Mouse (Mus musculus) embryonic facial prominence, embryonic 11.5 days (tissue): ENCODE results near the gene Lbr. TPM values are rescaled to one million over a fixed set of nuclear protein-coding genes. Genes with fewer than 3 reads are reported as not detected.

Experiments
- ATAC-seq: fragments of 200-750 bp; cut with Nextera tagmentation; replicated peaks from 2 replicates; pipeline ENCODE4 v1.8.0; 2017; ENCODE audit warnings: low read depth; ENCODE audit not compliant: insufficient number of reproducible peaks, low FRiP score, low TSS enrichment
- DNase-seq: peaks from one replicate; pipeline ENCODE4 v3.0.0-alpha.2; 2015; ENCODE audit warnings: low spot score
- H3K27ac ChIP-seq: fragments of 300-500 bp; sonication (generic); replicated peaks from 2 replicates; pipeline ENCODE4 v1.5.1; 2014; ENCODE audit warnings: mild to moderate bottlenecking, low read depth, low read length, control low read depth
- H3K27me3 ChIP-seq: fragments of 300-500 bp; sonication (generic); 2 replicates; pipeline ENCODE4 v1.6.1; 2014; ENCODE audit warnings: mild to moderate bottlenecking, low read length, moderate library complexity, mixed read lengths; ENCODE audit not compliant: control insufficient read depth, insufficient read depth
- H3K36me3 ChIP-seq: fragments of 300-500 bp; sonication (generic); replicated peaks from 2 replicates; pipeline ENCODE4 v1.6.1; 2014; ENCODE audit warnings: low read depth, mild to moderate bottlenecking, low read length, moderate library complexity, mixed read lengths; ENCODE audit not compliant: control insufficient read depth, insufficient read depth
- H3K4me1 ChIP-seq: fragments of 300-500 bp; sonication (generic); 2 replicates; pipeline ENCODE4 v1.6.1; 2014; ENCODE audit warnings: low read length, mixed read lengths; ENCODE audit not compliant: control insufficient read depth, insufficient read depth
- H3K4me2 ChIP-seq: fragments of 300-500 bp; sonication (generic); 2 replicates; pipeline ENCODE4 v1.6.1; 2014; ENCODE audit warnings: low read depth, mild to moderate bottlenecking, control low read depth, low read length, moderate library complexity
- H3K4me3 ChIP-seq: fragments of 300-500 bp; sonication (generic); 2 replicates; pipeline ENCODE4 v1.5.1; 2014; ENCODE audit warnings: low read depth, low read length, control low read depth
- H3K9ac ChIP-seq: fragments of 300-500 bp; sonication (generic); replicated peaks from 2 replicates; pipeline ENCODE4 v1.6.1; 2014; ENCODE audit warnings: mild to moderate bottlenecking, control low read depth, low read length
- H3K9me3 ChIP-seq: fragments of 300-500 bp; sonication (generic); replicated peaks from 2 replicates; pipeline ENCODE4 v1.6.1; 2016; ENCODE audit warnings: mild to moderate bottlenecking, low read length, inconsistent platforms, mixed read lengths; ENCODE audit not compliant: control insufficient read depth
- WGBS: fragments of 180-500 bp; shearing (Covaris S2); extraction: QIAGEN DNeasy Blood & Tissue Kit; methylation state at CpG from one replicate; pipeline ENCODE4 v1.1.7; 2014; 5-methylcytosine and 5-hydroxymethylcytosine counted together
- polyA plus RNA-seq: library from polyadenylated mRNA; unstranded; fragments of >200 nt; fragmentation: Nextera tagmentation; extraction: Ambion mirVana; gene quantifications from 2 replicates; pipeline ENCODE4 v1.2.1, GENCODE M21; 2014

Gene Lbr
- polyA plus RNA-seq, 1 experiment from 2014 or later: 181 TPM

- DNase-seq: no peak
- no peak for ATAC-seq
- H3K27me3 ChIP-seq: no peaks in the 10 kb centered on the region
- 86% methylated on average over 1 of the region's 1 CpGs for whole genome bisulfite sequencing
- no peak overlapping the region for H3K4me2 ChIP-seq
- no peak overlapping the region for H3K4me3 ChIP-seq
- H3K4me1 ChIP-seq: no peaks in the 10 kb centered on the region; the same call in 1 of the 2 replicates
- no peak overlapping the region for H3K27ac ChIP-seq
- no peak overlapping the region for H3K9ac ChIP-seq
- H3K9me3 ChIP-seq: no peaks in the 10 kb centered on the region
- no peaks in the 10 kb centered on the region for H3K36me3 ChIP-seq
Observed at GRCm38 (mm10) chr1:181848210-181848609, 5.4 kb upstream of the Lbr start.

- Histone ChIP-seq H3K9ac (no peak overlapping the region), H3K27me3 (no peaks in the 10 kb centered on the region), H3K9me3 (no peaks in the 10 kb centered on the region), H3K4me2 (no peak overlapping the region), H3K4me1 (no peaks in the 10 kb centered on the region; the same call in 1 of the 2 replicates), H3K36me3 (no peaks in the 10 kb centered on the region), H3K4me3 (no peak overlapping the region), H3K27ac (no peak overlapping the region)
- WGBS: 88% methylated on average over 3 of the region's 3 CpGs
- DNase-seq (no peak), ATAC-seq (no peak)
Observed at GRCm38 (mm10) chr1:181847396-181847795, 4.5 kb upstream of the Lbr start.

- H3K9me3 ChIP-seq: no peaks in the 10 kb centered on the region
- H3K4me3 ChIP-seq: no peak overlapping the region
- H3K27ac ChIP-seq: no peak overlapping the region
- no peaks in the 10 kb centered on the region for H3K27me3 ChIP-seq
- no peak overlapping the region for H3K9ac ChIP-seq
- no peak for DNase-seq
- 88% methylated on average over 3 of the region's 3 CpGs for WGBS
- H3K4me1 ChIP-seq: no peaks in the 10 kb centered on the region; the same call in 1 of the 2 replicates
- no peak overlapping the region for H3K4me2 ChIP-seq
- no peak for ATAC-seq
- no peaks in the 10 kb centered on the region for H3K36me3 ChIP-seq
Observed at GRCm38 (mm10) chr1:181845767-181846166, 2.9 kb upstream of the Lbr start.

- no peaks in the 10 kb centered on the region for H3K9me3 ChIP-seq
- H3K36me3 ChIP-seq: no peaks in the 10 kb centered on the region
- H3K9ac ChIP-seq: no peak overlapping the region
- H3K4me1 ChIP-seq: no peaks in the 10 kb centered on the region; the same call in 1 of the 2 replicates
- DNase-seq: no peak
- no peak overlapping the region for H3K27ac ChIP-seq
- H3K4me3 ChIP-seq: no peak overlapping the region
- ATAC-seq: no peak
- H3K27me3 ChIP-seq: no peaks in the 10 kb centered on the region
- H3K4me2 ChIP-seq: no peak overlapping the region
- 76% methylated on average over 15 of the region's 15 CpGs for WGBS
Observed at GRCm38 (mm10) chr1:181844874-181845547, 2.2 kb upstream of the Lbr start.

- H3K27ac ChIP-seq: peak overlapping the region; percentile 92
- H3K4me3 ChIP-seq: peak overlapping the region; percentile 87
- H3K4me2 ChIP-seq: peak overlapping the region; percentile 81
- no peaks in the 10 kb centered on the region for H3K36me3 ChIP-seq
- peak overlapping the region; percentile 92 for H3K9ac ChIP-seq
- under 1% methylated on average over 103 of the region's 113 CpGs for WGBS
- H3K4me1 ChIP-seq: peaks cover 2% of the 10 kb centered on the region; the same call in 1 of the 2 replicates
- DNase-seq (peak; percentile 97), ATAC-seq (peak; percentile 98)
- no peaks in the 10 kb centered on the region for H3K9me3 ChIP-seq
- no peaks in the 10 kb centered on the region for H3K27me3 ChIP-seq
Observed at GRCm38 (mm10) chr1:181841864-181842672, 778 bp downstream of the Lbr start.

GRCm38 (mm10) chr1:181841396-181841795 lies 1.4 kb downstream of the Lbr start:
- no peak for ATAC-seq
- Histone ChIP-seq H3K4me2 (peak overlapping the region; percentile 81), H3K9ac (peak overlapping the region; percentile 92), H3K4me1 (peaks cover 2% of the 10 kb centered on the region; the same call in 1 of the 2 replicates), H3K9me3 (no peaks in the 10 kb centered on the region), H3K4me3 (peak overlapping the region; percentile 87), H3K27me3 (no peaks in the 10 kb centered on the region), H3K36me3 (no peaks in the 10 kb centered on the region), H3K27ac (peak overlapping the region; percentile 92)
- DNase-seq: peak; percentile 48
- WGBS: under 1% methylated on average over 16 of the region's 16 CpGs

- no peak overlapping the region for H3K9ac ChIP-seq
- no peaks in the 10 kb centered on the region for H3K9me3 ChIP-seq
- 16% methylated on average over 6 of the region's 6 CpGs for WGBS
- H3K4me3 ChIP-seq: 0 out of 2 replicates have a peak overlapping the region, but pooled peaks have one; percentile 7
- H3K4me1 ChIP-seq: peaks cover 2% of the 10 kb centered on the region; the same call in 1 of the 2 replicates
- H3K27ac ChIP-seq: no peak overlapping the region
- peak overlapping the region; percentile 1; the same call in 1 of the 2 replicates for H3K4me2 ChIP-seq
- no peak for DNase-seq
- H3K27me3 ChIP-seq: no peaks in the 10 kb centered on the region
- no peak for ATAC-seq
- no peaks in the 10 kb centered on the region; the same call in 1 of the 2 replicates for H3K36me3 ChIP-seq
Observed at GRCm38 (mm10) chr1:181839746-181840366, 3.0 kb downstream of the Lbr start.
